Mouse (Mus musculus) thymus, adult 2 months (tissue): ENCODE data around the gene Tfe3. TPM values are rescaled to one million over a fixed set of nuclear protein-coding genes. Genes with fewer than 3 reads are reported as not detected.

Experiments
- DNase-seq: peaks from one replicate; pipeline ENCODE4 v3.0.0; 2021
- H3K27ac ChIP-seq: fragments of 200-500 bp; 2 replicates; pipeline ENCODE4 v1.5.1; 2012; ENCODE audit warnings: low read length, control low read depth; ENCODE audit not compliant: control insufficient read depth, insufficient read depth
- H3K27me3 ChIP-seq: fragments of 200-500 bp; 2 replicates; pipeline ENCODE4 v1.6.1; 2012; ENCODE audit warnings: mild to moderate bottlenecking, low read length, moderate library complexity, mixed read lengths; ENCODE audit not compliant: control insufficient read depth, insufficient read depth
- H3K36me3 ChIP-seq: fragments of 200-500 bp; 2 replicates; pipeline ENCODE4 v1.6.1; 2012; ENCODE audit warnings: mild to moderate bottlenecking, low read length, moderate library complexity; ENCODE audit not compliant: control insufficient read depth, insufficient read depth
- H3K4me1 ChIP-seq: fragments of 200-500 bp; replicated peaks from 2 replicates; pipeline ENCODE4 v1.6.1; 2012; ENCODE audit warnings: low read length; ENCODE audit not compliant: control insufficient read depth, insufficient read depth
- H3K4me3 ChIP-seq: fragments of 200-500 bp; 2 replicates; pipeline ENCODE4 v1.5.1; 2012; ENCODE audit warnings: mild to moderate bottlenecking, low read length, control low read depth, moderate library complexity; ENCODE audit not compliant: control insufficient read depth, insufficient read depth
- CTCF ChIP-seq: fragments of 200-500 bp; IDR thresholded peaks from 2 replicates; pipeline ENCODE4 v1.5.1; 2012; ENCODE audit warnings: mild to moderate bottlenecking, control low read depth, low read length, moderate library complexity, borderline replicate concordance; ENCODE audit not compliant: control insufficient read depth, poor library complexity, insufficient read depth; ENCODE audit errors: extremely low read depth
- POLR2A ChIP-seq: fragments of 200-500 bp; IDR thresholded peaks from 2 replicates; pipeline ENCODE4 v1.6.1; 2012; ENCODE audit warnings: mild to moderate bottlenecking, low read length, control low read depth, moderate library complexity; ENCODE audit not compliant: control insufficient read depth, poor library complexity, insufficient read depth; ENCODE audit errors: extremely low read depth
- WGBS: fragments of 180-500 bp; shearing (Covaris S2); methylation state at CpG from one replicate; pipeline ENCODE4 v1.1.7; 2018; 5-methylcytosine and 5-hydroxymethylcytosine counted together
- polyA plus RNA-seq: library from polyadenylated mRNA; depleted of rRNA; stranded (reverse); fragments of >200 nt; gene quantifications from 2 replicates; pipeline ENCODE4 v1.2.3, GENCODE M21; 2012

Gene Tfe3
- polyA plus RNA-seq, 1 experiment = 26.4 TPM

GRCm38 (mm10) chrX:7765764-7766163 is 3.4 kb downstream of the Tfe3 start:
- Histone ChIP-seq H3K36me3 (no peaks in the 10 kb centered on the region), H3K27me3 (no peaks in the 10 kb centered on the region), H3K4me1 (peaks cover 26% of the 10 kb centered on the region), H3K27ac (no peak overlapping the region), H3K4me3 (no peak overlapping the region)
- 70% methylated on average over 11 of the region's 11 CpGs for WGBS
- no peak for DNase-seq
- no peak for TF ChIP-seq CTCF
- TF ChIP-seq POLR2A = no peak

GRCm38 (mm10) chrX:7769302-7770017 is 7.1 kb downstream of the Tfe3 start:
- no peaks in the 10 kb centered on the region for H3K27me3 ChIP-seq
- no peak for DNase-seq
- WGBS = 96% methylated on average over 7 of the region's 7 CpGs

GRCm38 (mm10) chrX:7772766-7773165 is 10.4 kb downstream of the Tfe3 start:
- TF ChIP-seq POLR2A (no peak), CTCF (no peak)
- no peaks in the 10 kb centered on the region for H3K4me1 ChIP-seq
- WGBS = 83% methylated on average over 2 of the region's 2 CpGs

More at GRCm38 (mm10) chrX:7769302-7770017, 7.1 kb downstream of the Tfe3 start:
- no peak overlapping the region for H3K4me3 ChIP-seq
- H3K27ac ChIP-seq = no peak overlapping the region
- peaks cover 7% of the 10 kb centered on the region for H3K4me1 ChIP-seq
- TF ChIP-seq POLR2A (no peak), CTCF (no peak)
- no peaks in the 10 kb centered on the region for H3K36me3 ChIP-seq

GRCm38 (mm10) chrX:7775501-7776205 is 13.3 kb downstream of the Tfe3 start:
- Histone ChIP-seq H3K27me3 (no peaks in the 10 kb centered on the region), H3K36me3 (no peaks in the 10 kb centered on the region), H3K27ac (no peak overlapping the region), H3K4me1 (no peaks in the 10 kb centered on the region), H3K4me3 (no peak overlapping the region)
- TF ChIP-seq CTCF = no peak
- TF ChIP-seq POLR2A = no peak
- no peak for DNase-seq
- WGBS = 92% methylated on average over 9 of the region's 9 CpGs

More at GRCm38 (mm10) chrX:7772766-7773165, 10.4 kb downstream of the Tfe3 start:
- Histone ChIP-seq H3K4me3 (no peak overlapping the region), H3K27me3 (no peaks in the 10 kb centered on the region), H3K36me3 (no peaks in the 10 kb centered on the region), H3K27ac (no peak overlapping the region)
- peak; percentile 13 for DNase-seq

- Histone ChIP-seq H3K27ac (no peak overlapping the region), H3K36me3 (no peaks in the 10 kb centered on the region), H3K4me1 (no peaks in the 10 kb centered on the region), H3K27me3 (no peaks in the 10 kb centered on the region), H3K4me3 (no peak overlapping the region)
- DNase-seq = peak; percentile 37
- TF ChIP-seq POLR2A (no peak), CTCF (peak; percentile 42; the same call in 1 of the 2 replicates)
- 30% methylated on average over 8 of the region's 8 CpGs for WGBS
Measured at GRCm38 (mm10) chrX:7776329-7777082, 14.1 kb downstream of the Tfe3 start.

- H3K27me3 ChIP-seq = no peaks in the 10 kb centered on the region
- DNase-seq = no peak
- TF ChIP-seq CTCF = no peak
- TF ChIP-seq POLR2A = no peak
- no peaks in the 10 kb centered on the region for H3K4me1 ChIP-seq
- no peak overlapping the region for H3K27ac ChIP-seq
- 72% methylated on average over 7 of the region's 7 CpGs for WGBS
- no peak overlapping the region for H3K4me3 ChIP-seq
- no peaks in the 10 kb centered on the region for H3K36me3 ChIP-seq
Measured at GRCm38 (mm10) chrX:7778450-7779244, 16.3 kb downstream of the Tfe3 start.
